Mouse (Mus musculus) testis, adult 2 months (tissue): Measurements from ENCODE around the gene Mok.

Experiments used
- CTCF ChIP-seq: fragments of 200-500 bp; IDR thresholded peaks from 2 replicates; pipeline ENCODE4 v1.5.1; 2012; ENCODE audit warnings: low read depth, mild to moderate bottlenecking, inconsistent platforms, low read length, moderate library complexity; ENCODE audit not compliant: control insufficient read depth, insufficient read depth, insufficient replicate concordance
- POLR2A ChIP-seq: fragments of 200-500 bp; IDR thresholded peaks from 2 replicates; pipeline ENCODE4 v1.6.1; 2012; ENCODE audit warnings: low read depth, mild to moderate bottlenecking, inconsistent platforms, low read length, moderate library complexity; ENCODE audit not compliant: control insufficient read depth

DNA sequence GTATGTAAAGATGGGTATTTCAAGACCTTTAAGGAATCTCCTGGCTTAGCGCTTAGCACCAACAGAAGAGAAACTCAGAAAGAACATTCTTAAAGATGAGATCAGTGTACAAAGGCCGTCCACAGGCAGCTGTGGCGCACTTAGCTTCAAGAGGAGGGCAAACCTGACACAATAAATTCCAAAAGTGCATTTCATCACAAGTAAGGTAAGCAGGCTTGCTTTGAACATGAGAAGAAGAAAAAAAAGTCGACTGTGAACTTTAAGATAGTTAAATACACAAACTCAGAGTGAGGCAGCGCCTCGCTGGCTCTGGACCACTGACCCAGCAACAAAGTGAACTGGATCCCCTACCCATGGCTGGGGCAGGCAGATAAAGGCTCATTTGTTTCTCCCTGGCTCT is 4.0 kb downstream of the Mok start:
- no peak for TF ChIP-seq CTCF
- no peak for TF ChIP-seq POLR2A
